8 mouse cellular contexts compared by ENCODE assay signal in genomic region chr3:97901586-97901985, GRCm38 (mm10). TPM values are rescaled to one million over a fixed set of nuclear protein-coding genes. Genes with fewer than 3 reads are reported as not detected.
DNase-seq lines count a peak whose midpoint lies in the region; ATAC-seq and TF ChIP-seq lines count a peak whose summit lies in the region.

No protein-coding gene starts in this region.

- no peak for ATAC-seq in lung, embryonic 15.5 days (ENCODE audit: borderline replicate concordance, extremely low read depth, low FRiP score, low TSS enrichment)
- ATAC-seq in limb, embryonic 14.5 days (ENCODE audit: low FRiP score, low read depth) = no peak
- ATAC-seq in stomach, embryonic 14.5 days (ENCODE audit: insufficient number of reproducible peaks, insufficient read depth, low FRiP score, low read depth) = no peak
- no peak for ATAC-seq in cerebellum, adult (ENCODE audit: insufficient number of reproducible peaks, low FRiP score, low TSS enrichment)

- WGBS in lung, embryonic 15.5 days = 13% methylated on average over 5 of the region's 5 CpGs
- 22% methylated on average over 5 of the region's 5 CpGs for WGBS in limb, embryonic 14.5 days
- 15% methylated on average over 5 of the region's 5 CpGs for WGBS in stomach, embryonic 14.5 days

- no peaks in the 10 kb centered on the region for H3K27me3 ChIP-seq in lung, embryonic 15.5 days
- H3K27me3 ChIP-seq in limb, embryonic 14.5 days (ENCODE audit: control insufficient read depth, insufficient read depth, low read length) = no peaks in the 10 kb centered on the region
- H3K27me3 ChIP-seq in stomach, embryonic 14.5 days (ENCODE audit: control insufficient read depth, insufficient read depth, low read length) = no peaks in the 10 kb centered on the region

- TF ChIP-seq CTCF in embryonic fibroblast, embryonic 13.5 days (IDR thresholded peaks at IDR 0.05; ENCODE audit: borderline replicate concordance, insufficient read depth, low read length) = no peak

- H3K4me3 ChIP-seq in lung, embryonic 15.5 days = peak overlapping the region; percentile 74
- peak overlapping the region; percentile 92 for H3K4me3 ChIP-seq in embryonic fibroblast, embryonic 13.5 days (ENCODE audit: insufficient read depth, low read length)
- peak overlapping the region; percentile 91 for H3K4me3 ChIP-seq in limb, embryonic 14.5 days (replicated peaks; ENCODE audit: low read length)
- H3K4me3 ChIP-seq in stomach, embryonic 14.5 days (ENCODE audit: low read depth, low read length) = peak overlapping the region; percentile 91

- peak overlapping the region; percentile 89 for H3K9ac ChIP-seq in lung, embryonic 15.5 days
- peak overlapping the region; percentile 93 for H3K9ac ChIP-seq in limb, embryonic 14.5 days (ENCODE audit: low read depth, low read length, severe bottlenecking)
- peak overlapping the region; percentile 89 for H3K9ac ChIP-seq in stomach, embryonic 14.5 days (replicated peaks; ENCODE audit: low read depth, low read length)

- peak overlapping the region; percentile 77 for H3K4me2 ChIP-seq in lung, embryonic 15.5 days
- H3K4me2 ChIP-seq in limb, embryonic 14.5 days (replicated peaks; ENCODE audit: low read depth, low read length, severe bottlenecking) = peak overlapping the region; percentile 82
- peak overlapping the region; percentile 79 for H3K4me2 ChIP-seq in stomach, embryonic 14.5 days (replicated peaks; ENCODE audit: low read depth, low read length)

- H3K9me3 ChIP-seq in lung, embryonic 15.5 days = no peaks in the 10 kb centered on the region
- no peaks in the 10 kb centered on the region for H3K9me3 ChIP-seq in limb, embryonic 14.5 days (ENCODE audit: control insufficient read depth, low read length)
- no peaks in the 10 kb centered on the region for H3K9me3 ChIP-seq in stomach, embryonic 14.5 days (ENCODE audit: control insufficient read depth, low read depth, low read length)

- peaks cover 12% of the 10 kb centered on the region for H3K4me1 ChIP-seq in lung, embryonic 15.5 days
- H3K4me1 ChIP-seq in embryonic fibroblast, embryonic 13.5 days (ENCODE audit: control insufficient read depth, insufficient read depth, low read length) = peaks cover 8% of the 10 kb centered on the region
- peaks cover 13% of the 10 kb centered on the region for H3K4me1 ChIP-seq in limb, embryonic 14.5 days (ENCODE audit: control insufficient read depth, insufficient read depth, low read length)
- peaks cover 9% of the 10 kb centered on the region for H3K4me1 ChIP-seq in stomach, embryonic 14.5 days (ENCODE audit: control insufficient read depth, insufficient read depth, low read length)

- TF ChIP-seq POLR2A in embryonic fibroblast, embryonic 13.5 days (IDR thresholded peaks at IDR 0.05; ENCODE audit: low read depth, low read length) = no peak
- no peak for TF ChIP-seq POLR2A in limb, embryonic 14.5 days (IDR thresholded peaks at IDR 0.05; ENCODE audit: borderline replicate concordance, extremely low read depth, insufficient read depth, insufficient read length)

- no peaks in the 10 kb centered on the region for H3K36me3 ChIP-seq in lung, embryonic 15.5 days
- no peaks in the 10 kb centered on the region; the same call in 1 of the 2 replicates for H3K36me3 ChIP-seq in limb, embryonic 14.5 days (ENCODE audit: control insufficient read depth, insufficient read depth, low read length)
- H3K36me3 ChIP-seq in stomach, embryonic 14.5 days (ENCODE audit: control insufficient read depth, insufficient read depth, low read length) = no peaks in the 10 kb centered on the region

- DNase-seq in lung, postnatal 36 days = no peak
- no peak for DNase-seq in limb, embryonic 14.5 days (ENCODE audit: low spot score)
- no peak for DNase-seq in layer of hippocampus, postnatal 14 days (ENCODE audit: low spot score in 2 of 2)
- no peak for DNase-seq in lung, adult 18-20 months

- no peak overlapping the region for H3K27ac ChIP-seq in lung, embryonic 15.5 days
- H3K27ac ChIP-seq in embryonic fibroblast, embryonic 13.5 days (ENCODE audit: insufficient read depth, low read length) = no peak overlapping the region
- peak overlapping the region; percentile 69 for H3K27ac ChIP-seq in limb, embryonic 14.5 days (replicated peaks; ENCODE audit: low read depth, low read length)
- H3K27ac ChIP-seq in stomach, embryonic 14.5 days (ENCODE audit: low read length) = no peak overlapping the region

RNA-seq across cellular contexts. Expression of gene Sec22b, which starts 0.6 kb away (rescaled TPM):
- 147 and 157 TPM in 2 replicates for polyA plus RNA-seq in lung, embryonic 15.5 days (2015; fragmentation: Nextera tagmentation; extraction: Ambion mirVana)
- 123 and 140 TPM in 2 replicates for polyA plus RNA-seq in embryonic fibroblast, embryonic 13.5 days (2011; ENCODE audit: insufficient read length, low read depth, missing spikeins)
- polyA plus RNA-seq in limb, embryonic 14.5 days (2012; rRNA removed) = 82.4 and 110 TPM in 2 replicates
- 182 and 194 TPM in 2 replicates for polyA plus RNA-seq in limb, embryonic 14.5 days (2014; fragmentation: Nextera tagmentation; extraction: Ambion mirVana)
- polyA plus RNA-seq in stomach, embryonic 14.5 days (2014; fragmentation: Nextera tagmentation; extraction: Ambion mirVana) = 159 and 173 TPM in 2 replicates
- total RNA-seq in layer of hippocampus, postnatal 14 days (2021) = 10 to 100 TPM; 66.7 to 68.1 TPM

RNA-seq across cellular contexts. Expression of gene Pde4dip, which starts 13.1 kb away (rescaled TPM):
- polyA plus RNA-seq in lung, embryonic 15.5 days (2015; fragmentation: Nextera tagmentation; extraction: Ambion mirVana) = 16.4 and 18.3 TPM in 2 replicates
- polyA plus RNA-seq in embryonic fibroblast, embryonic 13.5 days (2011; ENCODE audit: insufficient read length, low read depth, missing spikeins) = 43.1 and 56.1 TPM in 2 replicates
- 33.3 and 37.1 TPM in 2 replicates for polyA plus RNA-seq in limb, embryonic 14.5 days (2012; rRNA removed)
- 38.5 and 40.3 TPM in 2 replicates for polyA plus RNA-seq in limb, embryonic 14.5 days (2014; fragmentation: Nextera tagmentation; extraction: Ambion mirVana)
- 27.1 and 29.5 TPM in 2 replicates for polyA plus RNA-seq in stomach, embryonic 14.5 days (2014; fragmentation: Nextera tagmentation; extraction: Ambion mirVana)
- total RNA-seq in layer of hippocampus, postnatal 14 days (2021) = 100 to 1,000 TPM; 214 to 250 TPM
